Mouse (Mus musculus) embryonic stem cell, embryonic (primary cell): ENCODE results near the gene H13.

Experiments used
- CTCF ChIA-PET, 4 experiments: fragments of 300-600 bp in 2 of 4; fragments of 350-600 bp in 2 of 4; sonication (Branson Sonifier 250); formaldehyde crosslinking; loops; one replicate each; lab custom pipeline; 2022; ENCODE audit warnings: inconsistent platforms in 2 of 4; lab: Charles Lee
- POLR2A ChIA-PET, 4 experiments: fragments of 300-600 bp in 2 of 4; fragments of 350-600 bp in 2 of 4; sonication (Branson Sonifier 250); formaldehyde crosslinking; loops; one replicate each; lab custom pipeline; 2022; ENCODE audit warnings: antibody characterized with exemption in 4 of 4, inconsistent platforms in 1 of 4; lab: Charles Lee

H13 gene

GRCm38 (mm10) chr2:152728594-152728993 is 59.3 kb downstream of the H13 start:
- ChIA-PET POLR2A (interaction anchor here in 3 of 4 experiments (0.5 to 24.6 kb wide), 15 partner anchors 8 to 102 kb away, joined by 3 to 728 read pairs (median 4); partner anchors contain the start of genes Id1 (in 2 of the 3) and Mcts2 (in 2 of the 3)), CTCF (interaction anchor here in 2 of 4 experiments (0.5 to 1.3 kb wide), 2 partner anchors 35 to 38 kb away, joined by 3 to 6 read pairs; no protein-coding TSS in a partner anchor)

- CTCF ChIA-PET, result interaction anchor here (0.7 to 1.6 kb wide), 5 partner anchors 13 to 36 kb away, joined by 3 to 17 read pairs (median 3); no protein-coding TSS in a partner anchor
Observed at GRCm38 (mm10) chr2:152729013-152729635, 59.9 kb downstream of the H13 start.

GRCm38 (mm10) chr2:152729636-152730020 is 60.4 kb downstream of the H13 start:
- ChIA-PET CTCF (interaction anchor here (0.6 to 1.6 kb wide), 7 partner anchors 12 to 114 kb away, joined by 3 to 17 read pairs (median 3); no protein-coding TSS in a partner anchor), POLR2A (interaction anchor here in 3 of 4 experiments (0.6 to 24.6 kb wide), 24 partner anchors 7 to 1598 kb away, joined by 3 to 728 read pairs (median 4); partner anchors contain the start of genes Id1 (in 2 of the 3), Mcts2 (in 2 of the 3), Cox4i2 (in 1 of the 3) and Tpx2 (in 1 of the 3))

More at GRCm38 (mm10) chr2:152729013-152729635, 59.9 kb downstream of the H13 start:
- POLR2A ChIA-PET, result interaction anchor here (0.6 to 24.6 kb wide), 20 partner anchors 8 to 122 kb away, joined by 3 to 728 read pairs (median 4); partner anchors contain the start of genes Id1 (in 2 of the 4), Cox4i2 (in 1 of the 4) and Tpx2 (in 1 of the 4)

- POLR2A ChIA-PET, result interaction anchor here in 3 of 4 experiments (0.7 to 24.6 kb wide), 8 partner anchors 7 to 104 kb away, joined by 3 to 728 read pairs (median 125); partner anchors contain the start of gene Cox4i2 (in 1 of the 3)
- CTCF ChIA-PET, result interaction anchor here in 1 of 4 experiments (0.7 kb wide), 2 partner anchors 22 to 30 kb away, joined by 4 read pairs; no protein-coding TSS in a partner anchor
Observed at GRCm38 (mm10) chr2:152733201-152733600, 63.9 kb downstream of the H13 start.

DNA sequence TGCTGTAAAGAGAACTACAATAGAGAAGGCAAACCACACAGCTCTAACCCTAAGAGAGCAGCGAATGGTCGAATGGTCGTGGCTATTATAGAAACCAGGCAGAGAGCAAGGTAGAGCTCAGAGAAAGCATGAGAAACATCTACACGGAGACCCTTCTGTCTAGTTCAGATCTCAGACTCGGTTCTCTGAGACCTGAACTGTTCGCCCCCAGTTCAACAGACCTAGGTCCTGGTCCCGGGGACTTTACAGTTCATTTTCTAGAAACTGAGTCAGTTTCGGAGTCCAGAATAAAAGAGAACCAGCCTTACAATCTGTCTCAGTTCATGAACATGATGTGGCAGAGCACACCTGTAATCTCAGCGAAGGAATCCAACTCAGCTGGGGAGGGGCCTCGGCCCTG is 65.2 kb downstream of the H13 start:
- CTCF ChIA-PET, result interaction anchor here in 2 of 4 experiments (0.5 to 1.8 kb wide), 9 partner anchors 29 to 542 kb away, joined by 3 to 17 read pairs (median 3); no protein-coding TSS in a partner anchor
- POLR2A ChIA-PET, result interaction anchor here (0.6 to 24.6 kb wide), 28 partner anchors 8 to 385 kb away, joined by 3 to 728 read pairs (median 4); partner anchors contain the start of genes Mcts2 (in 2 of the 4), Bcl2l1 (in 1 of the 4) and Cox4i2 (in 1 of the 4)

GRCm38 (mm10) chr2:152734984-152735383 is 65.7 kb downstream of the H13 start:
- POLR2A ChIA-PET, result interaction anchor here (0.6 to 24.6 kb wide), 28 partner anchors 8 to 385 kb away, joined by 3 to 728 read pairs (median 7); partner anchors contain the start of genes Mcts2 (in 2 of the 4), Bcl2l1 (in 1 of the 4) and H13 (in 1 of the 4)
- CTCF ChIA-PET, result interaction anchor here in 3 of 4 experiments (0.7 to 2.1 kb wide), 5 partner anchors 28 to 342 kb away, joined by 3 to 8 read pairs (median 4); no protein-coding TSS in a partner anchor

- POLR2A ChIA-PET, result interaction anchor here (0.5 to 24.6 kb wide), 56 partner anchors 9 to 153 kb away, joined by 3 to 728 read pairs (median 4); partner anchors contain the start of genes Cox4i2 (in 2 of the 4), Mcts2 (in 2 of the 4), H13 (in 1 of the 4) and Tpx2 (in 1 of the 4)
Observed at GRCm38 (mm10) chr2:152736090-152736601, 66.9 kb downstream of the H13 start, which contains the start of gene Id1. Id1 (plus strand) TSS chr2:152736251.

GRCm38 (mm10) chr2:152736748-152737147 is 67.5 kb downstream of the H13 start:
- POLR2A ChIA-PET, result interaction anchor here (0.5 to 24.6 kb wide), 52 partner anchors 10 to 875 kb away, joined by 3 to 728 read pairs (median 4); partner anchors contain the start of genes Cox4i2 (in 2 of the 4), Mcts2 (in 2 of the 4), H13 (in 1 of the 4) and Tpx2 (in 1 of the 4)
- CTCF ChIA-PET, result interaction anchor here in 3 of 4 experiments (0.8 to 2.4 kb wide), 8 partner anchors 13 to 68 kb away, joined by 3 to 12 read pairs (median 4); partner anchors contain the start of gene H13 (in 1 of the 3)

More at GRCm38 (mm10) chr2:152736090-152736601, 66.9 kb downstream of the H13 start, which contains the start of gene Id1:
- CTCF ChIA-PET, result interaction anchor here (0.5 to 2.4 kb wide), 9 partner anchors 12 to 68 kb away, joined by 3 to 12 read pairs (median 4); partner anchors contain the start of gene H13 (in 1 of the 4)

DNA sequence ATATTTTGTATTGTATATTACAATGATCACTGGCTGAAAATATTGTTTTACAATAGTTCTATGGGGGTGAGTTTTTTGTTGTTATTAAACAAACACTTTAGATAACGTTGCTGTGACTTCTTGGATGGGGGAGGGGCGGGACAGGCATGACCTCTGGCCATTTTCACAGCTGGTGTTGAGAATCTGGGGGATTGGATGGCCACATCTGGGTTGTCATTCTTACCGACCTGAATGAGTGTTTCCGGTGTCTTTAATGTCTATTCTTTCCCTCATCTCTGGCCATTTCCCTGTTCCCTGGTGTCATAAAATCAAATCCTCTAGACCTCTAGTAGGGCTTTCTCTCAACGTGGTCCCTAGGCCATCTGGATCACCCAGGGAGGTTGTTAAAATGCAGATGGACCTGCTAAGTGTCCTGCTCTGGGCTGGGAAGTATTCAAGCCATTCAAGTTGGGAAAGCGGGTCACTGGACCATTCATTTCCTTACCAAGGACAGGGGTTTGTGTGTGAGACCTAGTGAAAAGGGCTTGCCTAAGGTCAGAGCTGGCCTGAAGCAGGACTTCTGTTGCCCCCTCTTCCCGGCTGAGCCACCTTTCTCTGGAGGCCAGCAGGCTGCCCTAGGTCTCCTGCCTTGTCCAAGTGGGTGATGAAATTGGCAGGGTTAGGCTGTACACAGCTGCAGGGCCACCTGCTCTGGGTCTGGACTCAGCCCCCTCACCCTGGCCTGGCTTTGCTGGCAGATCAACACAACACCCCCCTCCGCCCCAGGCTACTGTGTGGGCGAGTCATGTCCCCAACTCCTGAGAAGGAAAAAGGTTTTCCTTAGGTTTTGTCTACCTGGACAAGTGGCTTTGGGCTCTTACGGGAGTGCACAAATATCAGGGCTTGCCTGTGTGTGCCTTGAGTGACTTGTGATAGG is 68.3 kb downstream of the H13 start:
- CTCF ChIA-PET, result interaction anchor here in 3 of 4 experiments (0.7 to 2.4 kb wide), 9 partner anchors 29 to 69 kb away, joined by 3 to 12 read pairs (median 4); partner anchors contain the start of gene H13 (in 1 of the 3)
- POLR2A ChIA-PET, result interaction anchor here (0.6 to 24.6 kb wide), 38 partner anchors 8 to 501 kb away, joined by 3 to 728 read pairs (median 5); partner anchors contain the start of genes Mcts2 (in 2 of the 4), Cox4i2 (in 1 of the 4) and H13 (in 1 of the 4)

- POLR2A ChIA-PET, result interaction anchor here in 3 of 4 experiments (0.9 to 24.6 kb wide), 17 partner anchors 9 to 93 kb away, joined by 3 to 728 read pairs (median 10); partner anchors contain the start of genes Bcl2l1 (in 1 of the 3) and Mcts2 (in 1 of the 3)
Observed at GRCm38 (mm10) chr2:152738341-152738740, 69.1 kb downstream of the H13 start.

GRCm38 (mm10) chr2:152739031-152739841 is 70.0 kb downstream of the H13 start:
- CTCF ChIA-PET, result interaction anchor here (0.5 to 1.9 kb wide), 20 partner anchors 26 to 1830 kb away, joined by 3 to 14 read pairs (median 4); no protein-coding TSS in a partner anchor
- POLR2A ChIA-PET, result interaction anchor here (0.6 to 24.6 kb wide), 35 partner anchors 11 to 1999 kb away, joined by 3 to 728 read pairs (median 4); partner anchors contain the start of genes H13 (in 2 of the 4), Bcl2l1 (in 1 of the 4), Cox4i2 (in 1 of the 4) and Mcts2 (in 1 of the 4)

More at GRCm38 (mm10) chr2:152738341-152738740, 69.1 kb downstream of the H13 start:
- CTCF ChIA-PET, result interaction anchor here in 3 of 4 experiments (0.5 to 2.4 kb wide), 5 partner anchors 27 to 67 kb away, joined by 3 to 12 read pairs (median 3); no protein-coding TSS in a partner anchor

DNA sequence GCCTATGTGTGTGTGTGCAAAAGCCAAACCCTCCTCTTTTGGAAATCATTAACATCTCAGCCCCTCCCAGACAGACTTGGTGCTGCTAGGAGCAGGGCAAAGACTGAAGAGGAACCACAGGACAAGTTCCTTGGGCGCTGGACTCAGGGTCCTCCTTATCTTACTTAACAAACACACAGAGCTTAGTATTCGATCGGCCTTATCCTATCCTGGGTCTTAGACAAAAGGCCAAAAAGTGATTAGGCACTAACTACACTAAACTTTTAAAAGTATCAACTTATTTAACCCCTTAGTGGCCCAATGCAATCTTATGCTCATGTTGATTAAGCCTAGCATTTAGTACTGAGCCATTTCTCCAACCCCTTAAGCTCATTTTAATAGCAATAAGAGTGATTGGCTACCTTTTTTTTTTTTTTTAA is 70.6 kb downstream of the H13 start:
- CTCF ChIA-PET, result interaction anchor here (0.6 to 1.9 kb wide), 8 partner anchors 28 to 807 kb away, joined by 3 to 14 read pairs (median 5); no protein-coding TSS in a partner anchor

GRCm38 (mm10) chr2:152740490-152740889 is 71.2 kb downstream of the H13 start:
- ChIA-PET POLR2A (interaction anchor here (0.7 to 24.6 kb wide), 16 partner anchors 13 to 122 kb away, joined by 3 to 728 read pairs (median 9); partner anchors contain the start of gene Cox4i2 (in 1 of the 4)), CTCF (interaction anchor here in 3 of 4 experiments (0.6 to 4.4 kb wide), 5 partner anchors 10 to 47 kb away, joined by 3 to 53 read pairs (median 10); no protein-coding TSS in a partner anchor)

More for the DNA sequence above, 70.6 kb downstream of the H13 start:
- POLR2A ChIA-PET, result interaction anchor here (0.6 to 24.6 kb wide), 30 partner anchors 11 to 1999 kb away, joined by 3 to 728 read pairs (median 4); partner anchors contain the start of genes H13 (in 2 of the 4), Bcl2l1 (in 1 of the 4) and Cox4i2 (in 1 of the 4)
